Mouse (Mus musculus) left cerebral cortex, postnatal 14 days (tissue): Measurements from ENCODE around the gene Tmem164. TPM values are rescaled to one million over a fixed set of nuclear protein-coding genes. Genes with fewer than 3 reads are reported as not detected.

Experiments used
- DNase-seq, 2 experiments: peaks; one replicate each; pipeline ENCODE4 v3.0.0; 2021 to 2022; ENCODE audit warnings: low spot score in 2 of 2, mixed read lengths in 1 of 2
- intact Hi-C: fragments of 180-260 bp; cut with DNase I; formaldehyde crosslinking; loops from one replicate; pipeline ENCODE4 v1.15.1; 2025
- total RNA-seq, 2 experiments: library from RNA; stranded (reverse); gene quantifications; 2 replicates each; pipeline ENCODE4 v1.2.3; 2021

The Tmem164 gene
- total RNA-seq, 2 experiments from 2014 or later: 30.2 to 31.8 TPM

DNA sequence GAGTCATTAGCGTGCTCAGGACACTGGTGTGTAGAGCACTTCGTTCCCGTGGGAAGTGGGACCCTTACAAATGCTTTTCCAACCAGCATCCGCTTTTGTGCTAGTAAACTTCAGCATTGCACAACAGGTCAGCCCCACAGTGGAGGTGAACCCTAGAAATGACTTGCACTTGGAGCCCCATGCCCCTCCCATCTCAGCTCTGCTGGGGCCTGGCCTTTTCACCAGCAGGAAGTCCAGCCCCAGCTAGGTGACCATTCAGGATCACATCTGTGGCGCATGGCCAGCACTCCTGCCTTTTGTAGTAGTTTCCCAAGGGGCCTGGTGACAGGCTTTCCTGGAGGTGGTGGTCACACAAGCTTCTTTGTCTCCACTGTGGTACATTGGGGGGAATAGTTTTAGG is 1.8 kb downstream of the Tmem164 start:
- DNase-seq: no peak
- intact Hi-C loops: loop anchor here (5.0 kb wide), 2 partner anchors 124 to 131 kb away; no protein-coding TSS in a partner anchor

DNA sequence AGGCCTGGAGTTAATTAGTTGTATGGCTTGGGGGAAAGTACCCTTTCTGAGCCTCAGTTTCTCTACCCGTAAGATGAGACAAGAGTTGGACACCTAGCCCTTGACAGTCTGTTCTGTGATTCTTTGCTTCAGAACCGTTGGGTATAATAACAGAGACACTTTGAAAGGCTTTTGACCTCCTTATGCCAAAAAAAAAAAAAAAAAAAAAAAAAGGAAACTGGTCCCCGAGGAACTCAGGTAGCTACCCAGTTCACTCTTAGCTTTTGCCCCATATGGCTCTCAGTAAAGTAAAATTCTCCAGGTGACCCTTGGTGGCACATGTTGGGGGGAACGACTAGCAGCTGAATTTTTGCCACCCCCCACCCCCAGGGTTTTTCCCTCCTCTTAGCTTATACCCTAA is 3.5 kb downstream of the Tmem164 start:
- intact Hi-C loops: loop anchor here (5.0 kb wide), 2 partner anchors 123 to 132 kb away; no protein-coding TSS in a partner anchor
- DNase-seq: no peak

DNA sequence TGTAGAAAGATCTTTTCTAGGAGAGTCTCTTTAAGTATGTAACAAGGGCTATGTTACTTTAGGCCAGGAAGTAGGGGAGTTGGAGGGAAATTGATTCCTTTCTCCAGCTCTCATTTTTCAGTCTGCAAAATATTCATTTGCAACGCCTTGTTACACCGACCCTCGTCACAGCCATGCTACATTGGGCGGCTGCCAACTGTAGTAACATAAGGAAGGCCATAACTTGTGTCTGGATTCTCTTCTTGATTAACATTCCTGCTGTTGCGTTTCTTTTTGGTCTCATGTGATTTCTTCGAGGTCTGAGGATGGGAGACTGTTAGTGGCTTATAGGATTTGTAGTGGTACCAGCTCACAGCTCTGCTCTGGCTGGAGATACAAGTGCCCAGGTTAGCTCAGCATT is 4.5 kb downstream of the Tmem164 start:
- no peak for DNase-seq
- intact Hi-C loops: no loop called here

DNA sequence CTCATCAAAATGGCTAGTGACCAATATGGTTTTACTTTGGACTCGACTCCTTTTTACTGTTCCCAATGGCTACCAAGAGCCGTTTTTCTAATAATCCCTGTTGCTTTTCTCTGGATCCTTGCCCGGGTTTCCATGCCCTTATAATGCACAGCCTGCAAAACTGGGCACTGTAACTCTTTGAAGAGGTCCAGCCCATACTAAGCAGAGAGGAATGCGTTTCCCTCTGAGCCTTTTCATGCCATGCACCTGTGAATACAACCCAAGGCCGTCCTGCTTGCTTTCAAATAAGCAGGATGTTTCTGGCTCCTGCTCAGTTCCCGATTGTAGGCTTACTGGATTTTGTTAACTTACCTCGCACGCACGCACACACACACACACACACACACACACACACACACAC is 7.3 kb downstream of the Tmem164 start:
- intact Hi-C loops: no loop called here
- DNase-seq: no peak

DNA sequence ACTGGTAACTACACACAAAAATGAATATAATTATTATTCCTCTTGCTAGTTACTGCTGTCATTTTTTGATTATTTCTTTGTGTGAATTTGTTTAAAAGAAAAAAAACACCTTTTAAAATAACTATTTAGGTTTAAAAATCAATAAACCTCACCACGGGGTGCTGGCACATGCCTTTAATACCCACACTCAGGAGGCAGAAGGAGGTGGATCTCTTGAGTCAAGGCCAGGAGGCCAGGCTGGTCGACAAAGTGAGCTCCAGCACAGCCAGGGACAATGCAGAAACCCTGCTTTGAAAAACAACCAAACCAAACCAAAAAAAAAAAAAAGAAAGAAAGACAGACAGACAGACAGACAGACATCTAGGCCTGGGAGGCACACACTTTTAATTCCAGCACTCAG is 12.1 kb downstream of the Tmem164 start:
- intact Hi-C loops: no loop called here
- DNase-seq: no peak

DNA sequence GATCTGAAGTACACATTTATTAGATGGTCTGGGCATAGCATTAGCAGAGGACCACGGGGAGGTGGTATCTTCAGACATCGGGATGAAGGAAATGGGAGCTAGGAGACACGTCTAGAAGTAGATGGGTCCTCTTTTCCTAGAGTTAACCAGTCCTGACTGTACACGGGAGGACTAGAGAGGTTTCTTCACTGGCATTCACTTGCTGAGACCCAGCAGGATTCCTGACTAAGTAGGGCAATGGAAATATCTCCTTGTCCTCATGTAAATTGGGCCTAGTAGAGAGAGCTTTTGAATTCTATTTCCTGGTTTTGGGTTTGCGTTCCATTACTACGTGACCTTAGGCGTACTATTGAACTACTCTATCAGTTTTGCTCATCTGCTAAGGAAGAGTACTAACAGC is 13.1 kb downstream of the Tmem164 start:
- no peak for DNase-seq
- intact Hi-C loops: no loop called here

DNA sequence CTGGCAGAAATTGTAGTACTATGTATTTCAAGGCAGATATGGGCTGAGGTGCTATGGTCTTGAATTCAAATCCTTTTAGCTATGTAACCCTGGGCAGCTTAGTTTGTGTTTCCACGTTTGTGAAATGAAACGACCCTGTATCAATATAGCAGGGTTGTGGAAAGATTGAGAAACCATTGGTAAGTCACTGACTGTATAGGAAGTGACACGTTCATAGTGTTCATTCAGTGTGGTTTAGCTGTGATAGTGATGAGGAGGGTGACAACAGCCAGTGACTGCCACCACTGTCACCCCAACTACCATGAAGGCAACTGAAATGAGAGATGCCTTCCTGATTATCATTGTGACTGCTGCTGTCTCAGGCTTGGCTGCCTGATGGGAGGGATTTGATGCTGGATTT is 13.7 kb downstream of the Tmem164 start:
- intact Hi-C loops: no loop called here
- no peak for DNase-seq

DNA sequence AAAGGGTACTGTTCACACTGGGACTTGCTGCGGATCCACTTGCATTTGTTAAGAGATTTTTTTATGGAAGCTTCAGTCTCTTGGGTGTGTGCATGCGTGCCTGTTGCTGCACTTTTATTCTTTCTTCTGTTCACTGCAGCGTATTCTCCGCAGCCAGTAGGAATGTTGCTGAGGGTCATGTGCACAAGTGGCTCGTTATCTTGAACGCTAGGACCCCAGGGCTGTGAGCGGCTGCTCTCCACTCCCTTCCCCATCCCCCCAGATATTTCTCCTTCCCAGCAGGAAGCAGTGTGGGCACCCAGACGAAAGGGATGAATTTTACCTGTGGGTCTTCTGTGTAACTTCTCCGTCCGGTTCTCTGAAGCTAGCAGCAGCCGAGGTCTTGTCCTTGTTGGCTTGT is 15.6 kb downstream of the Tmem164 start:
- intact Hi-C loops: no loop called here
- DNase-seq: no peak

DNA sequence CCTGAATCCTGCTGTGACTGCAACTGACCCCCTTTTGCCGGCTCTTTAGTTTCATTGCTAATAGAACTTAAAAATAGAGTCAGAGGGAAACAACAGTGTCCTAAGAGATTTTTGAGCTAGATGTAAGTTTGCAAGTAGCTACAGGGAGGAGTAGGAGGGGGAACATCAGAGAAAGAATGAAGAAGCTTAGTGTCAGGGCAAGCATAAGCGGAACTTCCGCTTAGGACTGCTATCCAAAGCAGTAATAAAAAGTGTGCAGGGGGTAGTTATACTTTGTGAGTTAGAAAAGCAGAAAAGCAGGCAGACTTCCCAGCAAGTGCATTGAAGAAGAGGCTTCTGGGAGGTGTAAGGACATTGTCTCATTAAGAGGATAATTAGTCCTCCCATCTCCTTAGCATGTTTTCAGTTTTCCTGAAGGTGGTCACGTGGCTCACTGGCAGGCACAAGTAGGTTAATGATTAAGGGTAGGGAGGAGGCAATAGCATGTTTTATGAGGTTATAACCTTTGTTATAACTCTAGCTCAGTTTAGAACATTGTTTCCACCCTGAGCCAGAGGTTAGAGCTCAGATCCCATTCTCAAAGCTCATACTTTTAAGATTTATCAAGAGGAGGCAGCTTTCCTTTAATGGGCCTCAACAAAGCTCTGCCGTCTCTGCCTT is 16.5 kb downstream of the Tmem164 start:
- DNase-seq: no peak
- intact Hi-C loops: no loop called here

DNA sequence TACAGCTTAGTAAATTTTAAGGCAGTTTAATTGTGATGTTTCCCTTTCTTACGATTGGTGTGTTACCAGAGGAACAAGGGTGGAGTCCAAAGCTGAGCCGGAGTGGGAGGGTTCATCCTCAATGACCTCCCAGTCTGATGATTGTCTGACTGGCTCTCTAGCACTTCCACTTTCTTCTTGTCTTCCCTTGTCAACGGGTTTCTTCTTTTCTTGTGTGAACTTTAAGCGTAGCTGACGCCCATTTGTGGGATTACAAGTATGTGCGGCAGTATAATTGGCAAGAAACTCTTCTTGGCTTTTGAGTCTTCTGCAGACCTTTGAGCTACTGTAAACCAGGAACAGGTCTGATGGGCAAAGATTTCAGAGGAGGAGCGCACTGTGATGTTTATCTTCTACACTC is 17.0 kb downstream of the Tmem164 start:
- intact Hi-C loops: no loop called here

DNA sequence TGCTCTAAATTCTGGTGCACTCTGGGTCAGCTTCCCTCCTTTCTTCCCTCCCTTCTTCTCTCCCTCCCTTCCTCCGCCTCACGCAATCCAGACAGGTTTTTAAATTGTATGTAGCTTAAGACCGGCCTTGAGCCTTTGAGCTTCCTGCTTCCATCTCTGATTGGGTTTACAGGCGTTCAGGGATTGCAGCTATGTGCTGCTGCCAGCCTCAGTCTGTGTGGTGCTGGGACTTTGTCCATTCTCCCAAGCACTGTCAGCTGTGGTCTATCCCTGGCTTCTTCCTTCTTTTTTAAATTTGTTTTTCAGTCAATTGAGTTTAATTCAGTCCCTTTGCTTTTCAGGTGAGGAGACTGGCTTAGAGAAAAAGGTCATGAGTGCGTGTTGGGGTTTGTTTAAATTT is 20.9 kb downstream of the Tmem164 start:
- intact Hi-C loops: no loop called here

More for the DNA sequence above, 17.0 kb downstream of the Tmem164 start:
- DNase-seq: no peak

DNA sequence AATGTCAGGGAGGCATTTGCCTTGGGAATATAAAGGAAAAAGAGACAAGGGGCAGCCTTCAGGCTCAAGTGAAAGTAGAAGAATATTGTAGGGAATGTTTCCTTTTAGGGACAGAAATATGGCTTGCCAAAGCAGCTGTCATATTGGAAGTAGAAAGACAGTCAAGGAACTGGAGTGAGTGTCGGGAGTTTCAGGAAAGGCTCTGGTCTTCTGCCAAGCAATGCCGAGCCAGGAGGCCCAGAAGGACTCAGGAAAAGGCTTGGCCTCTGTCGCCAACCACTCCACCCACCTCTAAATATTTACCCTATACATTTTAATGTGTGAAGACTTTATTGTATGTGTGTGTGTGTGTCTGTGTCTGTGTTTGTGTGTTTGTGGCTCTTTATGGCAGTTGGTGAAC is 21.4 kb downstream of the Tmem164 start:
- intact Hi-C loops: no loop called here
- DNase-seq: no peak

More for the DNA sequence above, 20.9 kb downstream of the Tmem164 start:
- DNase-seq: no peak

DNA sequence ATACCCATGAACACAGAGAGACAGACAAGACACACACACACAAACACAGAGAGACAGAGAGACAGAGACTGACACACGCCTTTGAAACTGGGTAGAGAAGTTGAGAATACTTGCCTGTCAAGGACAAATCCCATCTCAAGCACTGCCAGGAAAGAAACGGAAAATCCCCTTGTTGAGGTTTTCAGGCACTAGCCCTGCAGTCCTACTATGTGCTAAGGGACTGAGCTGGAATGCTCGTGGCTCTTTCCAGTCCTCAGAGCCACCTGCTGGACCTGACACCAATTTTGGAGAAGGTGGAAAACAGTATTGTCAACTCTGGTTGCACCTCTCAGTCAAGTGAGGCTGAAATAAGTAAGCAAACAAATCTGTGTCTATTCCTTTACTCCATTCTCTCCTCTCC is 22.7 kb downstream of the Tmem164 start:
- intact Hi-C loops: no loop called here
- no peak for DNase-seq

DNA sequence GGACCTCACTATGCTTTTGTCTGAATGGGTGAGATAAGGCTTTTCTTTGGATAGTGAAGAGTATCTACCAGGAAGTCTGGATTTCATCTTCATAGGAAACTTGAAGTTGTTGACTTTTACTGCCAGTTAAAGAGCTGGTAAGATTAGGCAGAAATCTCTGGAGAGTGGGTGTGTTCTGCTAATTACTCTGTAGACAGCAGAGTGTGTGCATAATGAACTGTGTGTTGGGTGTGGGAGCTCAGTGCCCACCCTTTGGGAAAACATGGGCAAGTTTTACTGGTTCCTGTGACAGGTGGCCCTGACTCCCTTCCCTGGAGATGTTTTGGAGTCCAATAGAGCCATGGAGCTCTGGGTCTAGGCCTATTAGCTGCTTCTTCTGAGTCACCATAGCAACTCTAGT is 27.1 kb downstream of the Tmem164 start:
- DNase-seq: no peak
- intact Hi-C loops: no loop called here

DNA sequence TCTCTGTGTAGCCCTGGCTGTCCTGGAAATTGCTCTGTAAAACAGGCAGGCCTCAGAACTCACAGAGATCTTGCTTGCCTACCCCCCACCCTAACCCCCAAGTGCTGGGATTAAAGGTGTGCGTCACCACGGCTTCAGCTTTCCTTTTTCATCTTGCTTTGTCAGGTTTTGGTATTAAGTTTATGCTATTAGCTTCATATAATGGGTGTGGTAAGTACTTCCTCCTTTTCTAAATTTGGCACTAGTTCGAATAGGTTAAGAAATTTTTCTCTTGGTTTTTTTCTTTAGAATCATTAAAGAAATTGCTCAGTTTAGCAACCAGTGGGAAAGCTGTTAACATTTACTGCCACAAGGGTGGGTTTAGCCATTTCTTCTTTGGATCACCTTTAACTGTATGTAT is 34.8 kb downstream of the Tmem164 start:
- intact Hi-C loops: no loop called here
- no peak for DNase-seq

DNA sequence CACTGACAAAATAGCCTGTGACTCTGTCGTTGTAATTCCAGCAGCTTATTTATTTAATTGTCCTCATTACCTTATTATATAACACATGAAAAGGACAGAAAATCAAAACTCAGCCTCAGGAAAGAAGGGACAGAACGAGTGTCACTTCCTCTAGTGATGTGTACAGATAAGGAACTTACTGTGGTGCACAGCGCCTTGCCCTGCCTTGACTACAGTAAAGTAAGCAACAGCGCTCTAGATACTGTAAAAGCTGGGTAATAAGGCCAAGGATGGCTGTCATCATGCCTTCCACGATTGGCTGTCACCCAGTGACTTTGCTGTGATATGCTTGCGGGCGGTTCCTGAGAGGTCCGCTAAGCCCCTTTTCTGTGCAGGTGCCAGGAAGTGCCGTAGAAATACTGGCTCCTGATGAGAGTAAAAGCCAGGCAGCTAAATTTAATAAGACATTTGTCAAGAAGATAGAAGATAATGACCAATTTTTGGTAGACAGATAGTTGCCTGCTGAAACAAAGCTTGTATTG is 36.8 kb downstream of the Tmem164 start:
- intact Hi-C loops: no loop called here
- DNase-seq: no peak

DNA sequence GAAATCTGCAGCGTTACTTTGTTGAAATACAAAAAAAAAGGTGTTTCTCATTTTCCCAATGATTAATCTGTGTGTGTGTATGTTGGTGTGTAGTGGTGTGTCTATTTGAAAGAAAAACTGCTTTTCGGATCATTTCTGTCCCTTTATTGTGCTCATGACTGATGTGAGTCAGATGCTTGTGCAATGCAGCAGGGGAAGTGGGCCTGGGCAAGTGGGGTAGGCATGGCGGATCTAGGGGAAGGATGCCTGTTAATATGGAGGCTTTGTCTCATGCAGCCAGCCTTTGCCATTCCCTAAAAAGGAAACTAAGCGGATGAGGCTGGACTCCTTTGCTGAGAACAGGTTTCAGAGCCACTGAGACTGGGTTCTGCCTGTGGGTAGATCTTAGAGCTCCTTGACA is 37.6 kb downstream of the Tmem164 start:
- DNase-seq: no peak
- intact Hi-C loops: no loop called here

DNA sequence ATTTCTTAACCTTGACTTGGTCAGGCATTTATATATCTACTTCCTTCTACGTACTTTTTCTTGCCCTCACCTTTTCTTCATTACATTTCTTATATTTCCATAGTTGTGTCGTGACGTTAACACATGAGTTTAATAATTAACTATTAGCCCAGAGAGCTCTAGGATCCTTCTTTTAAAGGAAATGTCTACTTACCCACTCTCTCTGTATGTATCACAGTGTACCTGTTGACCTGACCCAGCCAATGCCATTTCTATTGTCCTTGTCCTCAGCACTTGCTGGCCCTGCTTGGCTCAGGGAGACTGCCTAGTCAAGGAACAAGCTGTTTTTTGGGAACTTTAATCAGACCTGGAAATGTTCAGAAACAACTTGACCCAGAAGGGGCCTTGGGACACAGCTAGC is 40.7 kb downstream of the Tmem164 start:
- no peak for DNase-seq
- intact Hi-C loops: no loop called here

DNA sequence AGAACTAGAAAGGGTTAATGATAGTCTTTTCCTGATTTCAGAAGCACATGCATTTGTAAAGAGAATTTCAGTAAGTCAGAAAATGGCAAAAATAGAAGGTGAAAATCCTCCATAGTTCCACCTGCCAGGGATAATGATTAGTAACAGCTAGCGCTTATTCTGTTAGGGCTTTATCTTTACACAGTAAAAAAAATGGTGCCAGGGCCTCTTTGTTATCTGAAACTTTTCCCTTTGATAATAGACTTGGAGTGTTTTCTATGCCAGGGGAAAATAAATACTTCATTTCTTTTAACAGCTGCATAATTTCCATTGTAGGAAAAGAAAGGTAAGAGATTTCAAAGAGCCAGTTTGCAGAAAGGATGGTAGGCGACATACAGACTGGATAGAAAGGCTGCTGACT is 43.0 kb downstream of the Tmem164 start:
- DNase-seq: no peak
- intact Hi-C loops: no loop called here

DNA sequence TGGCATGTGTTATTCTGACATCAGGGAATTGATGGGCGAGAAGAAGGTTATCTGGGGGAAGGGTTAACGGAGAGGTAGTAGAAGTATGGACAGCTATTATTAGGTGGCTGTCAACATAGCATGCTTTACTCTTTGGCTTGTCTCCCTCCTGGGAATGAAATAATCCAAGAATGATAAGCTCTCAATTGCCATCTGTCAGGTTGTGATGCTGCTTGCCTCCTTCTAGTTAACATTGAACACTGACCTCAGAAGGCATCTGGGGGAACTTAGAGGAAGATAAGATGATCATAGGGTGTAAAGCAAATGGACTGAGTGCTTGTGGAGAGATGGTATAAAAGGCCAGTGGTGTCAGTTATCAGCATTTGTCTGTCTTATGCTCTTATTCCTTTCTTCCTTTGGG is 44.4 kb downstream of the Tmem164 start:
- intact Hi-C loops: no loop called here
- DNase-seq: no peak

DNA sequence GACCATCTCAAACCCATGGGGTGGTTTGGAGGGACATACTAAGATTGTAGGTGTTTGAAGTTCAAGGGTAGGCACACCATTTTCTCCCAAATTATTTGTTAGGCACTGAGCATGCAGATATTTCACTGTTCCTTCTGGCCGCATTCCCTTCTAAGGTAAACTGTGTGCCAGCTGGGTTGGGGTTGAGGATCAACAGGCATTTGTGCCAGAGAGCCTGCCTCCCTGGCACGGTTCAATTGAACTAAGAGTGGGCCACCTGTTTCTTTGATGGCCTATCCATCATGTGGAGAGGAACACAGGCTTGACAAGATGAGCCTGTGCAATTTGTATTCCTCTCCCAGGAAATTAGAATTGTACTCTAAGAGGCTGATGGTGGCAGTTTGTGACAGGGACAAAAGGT is 45.1 kb downstream of the Tmem164 start:
- intact Hi-C loops: no loop called here

DNA sequence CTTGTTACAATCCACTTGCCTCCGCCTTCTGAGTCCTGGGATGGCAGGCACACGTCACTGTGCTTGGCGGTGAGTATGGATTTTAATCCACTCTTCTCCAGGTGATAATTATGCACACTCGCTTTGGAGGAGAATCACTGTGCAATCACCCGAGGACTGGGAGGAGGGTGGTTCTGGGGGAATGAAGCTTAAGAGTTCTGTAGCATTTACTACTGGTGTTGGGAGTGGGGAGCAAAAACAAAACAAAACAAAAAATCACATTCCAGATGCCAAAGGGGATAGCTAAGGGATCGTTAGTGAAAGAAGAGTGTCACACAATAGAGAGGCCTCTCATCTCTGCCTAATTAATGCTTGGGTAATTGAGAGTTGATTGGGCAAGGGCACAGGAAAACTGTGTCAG is 46.6 kb downstream of the Tmem164 start:
- DNase-seq: no peak
- intact Hi-C loops: no loop called here

More for the DNA sequence above, 45.1 kb downstream of the Tmem164 start:
- no peak for DNase-seq
